ENCODE assay signal across 9 mouse cellular contexts in genomic region chr4:120286761-120287241, GRCm38 (mm10). TPM values are rescaled to one million over a fixed set of nuclear protein-coding genes. Genes with fewer than 3 reads are reported as not detected.
DNase-seq lines count a peak whose midpoint lies in the region; ATAC-seq and TF ChIP-seq lines count a peak whose summit lies in the region.
"Had no signal": no experiment of that assay in that cellular context is flagged by ENCODE, and none has a peak within 500 bp of the region (broad histone marks: within the 10 kb centered on the region; RNA-seq: fewer than 3 reads in every experiment).

No protein-coding gene starts in this region.

- DNase-seq in layer of hippocampus, adult 11-12 months (ENCODE audit: low spot score): peak; percentile 20
- DNase-seq in layer of hippocampus, adult 9-11 months: no peak
- peak; percentile 22 for DNase-seq in adrenal gland, postnatal 25 days
- peak; percentile 53 for DNase-seq in forebrain, postnatal 0 days
- DNase-seq in cerebellum, adult 11 months: no peak

- 1% methylated on average over 53 of the region's 53 CpGs for WGBS in forebrain, postnatal 0 days
- WGBS in limb, embryonic 15.5 days: under 1% methylated on average over 52 of the region's 53 CpGs
- under 1% methylated on average over 52 of the region's 53 CpGs for WGBS in neural tube, embryonic 15.5 days

- H3K9ac ChIP-seq in forebrain, postnatal 0 days: peak overlapping the region; percentile 85
- H3K9ac ChIP-seq in limb, embryonic 15.5 days: peak overlapping the region; percentile 44
- H3K9ac ChIP-seq in neural tube, embryonic 15.5 days (replicated peaks): peak overlapping the region; percentile 91

- H3K4me1 ChIP-seq in forebrain, postnatal 0 days (ENCODE audit: insufficient read depth): peaks cover 20% of the 10 kb centered on the region
- H3K4me1 ChIP-seq in limb, embryonic 15.5 days: peaks cover 46% of the 10 kb centered on the region
- H3K4me1 ChIP-seq in neural tube, embryonic 15.5 days: peaks cover 62% of the 10 kb centered on the region

- TF ChIP-seq CTCF in forebrain, postnatal 0 days (IDR thresholded peaks at IDR 0.05; ENCODE audit: low read depth): no peak

- peak overlapping the region; percentile 90 for H3K27ac ChIP-seq in forebrain, postnatal 0 days (ENCODE audit: low read depth, low read length)
- H3K27ac ChIP-seq in limb, embryonic 15.5 days: no peak overlapping the region
- H3K27ac ChIP-seq in neural tube, embryonic 15.5 days (replicated peaks): peak overlapping the region; percentile 85

- peak overlapping the region; percentile 92 for H3K4me2 ChIP-seq in forebrain, postnatal 0 days (ENCODE audit: low read depth)
- H3K4me2 ChIP-seq in limb, embryonic 15.5 days: peak overlapping the region; percentile 100
- peak overlapping the region; percentile 98 for H3K4me2 ChIP-seq in neural tube, embryonic 15.5 days

- no peaks in the 10 kb centered on the region for H3K9me3 ChIP-seq in forebrain, postnatal 0 days (ENCODE audit: low read length)
- H3K9me3 ChIP-seq in limb, embryonic 15.5 days: no peaks in the 10 kb centered on the region
- no peaks in the 10 kb centered on the region for H3K9me3 ChIP-seq in neural tube, embryonic 15.5 days (replicated peaks)

- no peaks in the 10 kb centered on the region for H3K36me3 ChIP-seq in forebrain, postnatal 0 days (ENCODE audit: insufficient read depth)
- H3K36me3 ChIP-seq in limb, embryonic 15.5 days: no peaks in the 10 kb centered on the region
- H3K36me3 ChIP-seq in neural tube, embryonic 15.5 days: no peaks in the 10 kb centered on the region

- peak overlapping the region; percentile 85 for H3K4me3 ChIP-seq in forebrain, postnatal 0 days (ENCODE audit: low read depth, low read length)
- H3K4me3 ChIP-seq in limb, embryonic 15.5 days: peak overlapping the region; percentile 66
- H3K4me3 ChIP-seq in neural tube, embryonic 15.5 days (replicated peaks): peak overlapping the region; percentile 82

- ATAC-seq in forebrain, postnatal 0 days: no peak
- no peak for ATAC-seq in limb, embryonic 15.5 days (ENCODE audit: insufficient number of reproducible peaks, low FRiP score, low TSS enrichment, low read depth)
- no peak for ATAC-seq in neural tube, embryonic 15.5 days (ENCODE audit: low FRiP score)
- no peak for ATAC-seq in monocyte, adult 5-6 weeks (replicated peaks; ENCODE audit: insufficient number of reproducible peaks, low FRiP score, low TSS enrichment, poor library complexity, severe bottlenecking)

- H3K27me3 ChIP-seq in forebrain, postnatal 0 days (ENCODE audit: insufficient read depth, low read length): no peaks in the 10 kb centered on the region
- H3K27me3 ChIP-seq in limb, embryonic 15.5 days: peaks cover 65% of the 10 kb centered on the region
- peaks cover 16% of the 10 kb centered on the region for H3K27me3 ChIP-seq in neural tube, embryonic 15.5 days (replicated peaks)

RNA-seq across cellular contexts. Expression of gene Foxo6, which starts 0.3 kb away (rescaled TPM):
- 0.71 and 1.9 TPM in 2 replicates for total RNA-seq in adrenal gland, postnatal 25 days (2021)
- 40.8 and 44.0 TPM in 2 replicates for total RNA-seq in forebrain, postnatal 0 days (2014; rRNA removed)
- 3.5 and 3.6 TPM in 2 replicates for polyA plus RNA-seq in forebrain, postnatal 0 days (2015; fragmentation: Nextera tagmentation; extraction: Ambion mirVana)
- 0.17 and 0.22 TPM in 2 replicates for polyA plus RNA-seq in limb, embryonic 15.5 days (2015; fragmentation: Nextera tagmentation; extraction: Ambion mirVana)
- 0.63 and 1.0 TPM in 2 replicates for polyA plus RNA-seq in neural tube, embryonic 15.5 days (2015; fragmentation: Nextera tagmentation; extraction: Ambion mirVana)
- total RNA-seq in monocyte, adult 5-6 weeks (2017): not detected in 3 replicates
- total RNA-seq: neutrophil, adult 5-6 weeks had no signal

Comparison
In these comparisons a context has a peak if more than half of its experiments do, and no peak if none do; other contexts are left out.
1. DNase-seq: peak in layer of hippocampus, adult 11-12 months (single experiment), adrenal gland, postnatal 25 days (single experiment) and forebrain, postnatal 0 days (single experiment); none in layer of hippocampus, adult 9-11 months (single experiment) and cerebellum, adult 11 months (single experiment).
2. RNA of gene Foxo6, which starts 0.3 kb away (total RNA-seq): 40.8 to 44.0 TPM in forebrain, postnatal 0 days; 0.71 to 1.9 TPM in adrenal gland, postnatal 25 days and not detected in monocyte, adult 5-6 weeks; every median in the first group is over 10 times any median in the second.
3. Peak in every context shown above with its lines, with median percentiles within 50 percentile points of each other: H3K4me2 ChIP-seq, H3K4me3 ChIP-seq and H3K9ac ChIP-seq.